Mouse (Mus musculus) liver, adult 2 months (tissue): ENCODE measurements around the gene Polr2c.

Experiments
- CTCF ChIP-seq: fragments of 200-500 bp; IDR thresholded peaks from 2 replicates; pipeline ENCODE4 v1.5.1; 2011; ENCODE audit warnings: low read depth, low read length, control low read depth
- POLR2A ChIP-seq: fragments of 200-500 bp; IDR thresholded peaks from 2 replicates; pipeline ENCODE4 v1.6.1; 2011; ENCODE audit warnings: low read length, control low read depth; ENCODE audit not compliant: insufficient read depth; ENCODE audit errors: extremely low read depth

GRCm38 (mm10) chr8:94914701-94915101 lies 57.5 kb downstream of the Polr2c start:
- TF ChIP-seq POLR2A (no peak), CTCF (no peak)
